Mouse (Mus musculus): ENCODE results near the gene Kcnj10. TPM values are rescaled to one million over a fixed set of nuclear protein-coding genes. Genes with fewer than 3 reads are reported as not detected.

Gene Kcnj10
- 0.03 and 0.04 TPM in 2 replicates for total RNA-seq (2012; rRNA removed)
- polyA plus RNA-seq (2012; ENCODE audit: insufficient read depth in 1 of 2, insufficient read length in 2 of 2, low read depth in 1 of 2, low replicate concordance in 2 of 2, missing spikeins in 1 of 2) = under 1 TPM in 1 of 2 experiments, not detected in 1; 0.72 TPM

DNA sequence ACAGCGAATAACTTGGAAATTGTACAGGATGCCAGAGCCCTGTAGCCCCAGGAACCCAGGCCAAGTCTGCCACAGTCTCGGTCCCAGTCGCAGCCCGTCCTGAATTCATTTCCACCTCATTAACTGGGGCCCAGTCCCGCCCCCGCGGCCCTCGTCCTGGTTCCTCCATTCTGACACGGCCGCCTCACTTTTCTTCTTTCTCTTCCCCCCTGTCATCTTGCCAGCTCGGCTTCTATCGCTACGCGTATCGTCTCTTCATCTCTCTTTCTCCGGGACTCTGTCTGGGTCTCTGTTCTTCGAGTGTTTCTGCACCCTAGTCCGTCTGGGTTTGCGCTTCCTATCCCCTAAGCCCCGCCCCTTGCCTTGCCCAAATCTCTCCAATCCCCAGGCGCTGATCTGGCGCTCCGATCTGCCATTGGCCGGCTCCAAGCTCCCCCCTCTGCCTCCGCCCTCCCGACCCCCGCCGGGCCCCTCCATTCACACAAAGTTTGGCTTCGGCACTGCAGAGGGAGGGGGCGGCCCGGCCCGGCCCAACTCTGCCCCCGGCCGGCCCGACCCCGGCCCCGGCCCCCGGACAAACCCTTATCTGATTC lies at the start of gene Kcnj10:
TSS of gene Kcnj10 (plus strand) at position 482 of the 593 bp plus-strand sequence.
- Histone ChIP-seq H3K27me3 (ENCODE audit: control insufficient read depth in 1 of 2, insufficient read depth in 2 of 2, low read length in 2 of 2) (peaks cover 3 to 4% of the 10 kb centered on the region in 2 experiments; a peak in 3 of 4 replicates), H3K4me1 (ENCODE audit: control insufficient read depth in 1 of 2, insufficient read depth in 2 of 2, low read length in 2 of 2) (peaks cover 0 to 12% of the 10 kb centered on the region in 2 experiments; a peak in 2 of 4 replicates), H3K36me3 (ENCODE audit: control insufficient read depth in 1 of 2, insufficient read depth in 2 of 2, low read length in 2 of 2) (peaks cover 0 to 6% of the 10 kb centered on the region in 2 experiments; a peak in 1 of 4 replicates), H3K9me3 (replicated peaks; ENCODE audit: insufficient read depth, low read length) (no peaks in the 10 kb centered on the region), H3K9ac (ENCODE audit: control insufficient read depth, low read depth, low read length, poor library complexity, severe bottlenecking) (peak within 1 kb of the TSS; percentile 41), H3K79me2 (ENCODE audit: control insufficient read depth, insufficient read depth, low read length, poor library complexity) (no peaks in the 10 kb centered on the region), H3K27ac (ENCODE audit: control insufficient read depth, low read depth, low read length) (no peak within 1 kb of the TSS; the same call in 1 of the 2 replicates), H3K4me3 (ENCODE audit: control insufficient read depth in 1 of 2, insufficient read depth in 1 of 2, low read depth in 2 of 2, low read length in 2 of 2) (peak within 1 kb of the TSS; percentile 47 to 56)
- peak; percentile 93 for DNase-seq (ENCODE audit: low read depth, low spot score)
- TF ChIP-seq MAZ (IDR thresholded peaks at IDR 0.05; ENCODE audit: low read depth, low read length) (peak; percentile 80; the same call in 1 of the 2 replicates), POLR2A (IDR thresholded peaks at IDR 0.05; ENCODE audit: control insufficient read depth in 1 of 2, insufficient read depth in 1 of 2, low read depth in 1 of 2, low read length in 2 of 2, poor library complexity in 1 of 2) (peak in 1 of 2 experiments; percentile 53; a peak in 2 of 4 replicates), TBP (IDR thresholded peaks at IDR 0.05; ENCODE audit: low read depth, low read length) (no peak), ELF1 (IDR thresholded peaks at IDR 0.05; ENCODE audit: low read depth, low read length) (peak; percentile 57; the same call in 1 of the 2 replicates), MAX (IDR thresholded peaks at IDR 0.05; ENCODE audit: low read length) (peak; percentile 53; the same call in 1 of the 2 replicates)

DNA sequence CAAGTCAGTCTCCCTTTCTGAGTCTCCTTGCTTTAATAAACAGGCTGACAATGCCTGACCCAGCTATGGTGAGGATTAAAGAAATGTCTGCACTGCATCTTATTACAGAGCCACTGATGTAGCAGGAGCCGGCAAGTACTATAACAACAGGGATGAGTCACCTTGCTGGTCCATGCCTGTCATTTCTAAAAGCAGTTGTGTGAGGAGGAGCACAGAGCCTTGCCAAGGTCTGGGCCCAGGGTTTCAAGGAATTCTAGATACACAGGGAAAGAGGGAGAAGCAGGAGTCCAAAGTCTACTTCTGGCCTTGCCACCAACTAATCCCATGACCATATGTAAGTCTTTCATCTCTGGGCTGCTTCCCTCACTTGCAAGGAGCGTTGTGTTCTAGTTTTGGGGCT lies 48.1 kb upstream of the Kcnj10 start:
- H3K9me3 ChIP-seq (replicated peaks; ENCODE audit: insufficient read depth, low read length) = no peaks in the 10 kb centered on the region
- peaks cover 0 to 7% of the 10 kb centered on the region in 2 experiments; a peak in 1 of 4 replicates for H3K36me3 ChIP-seq (ENCODE audit: control insufficient read depth in 1 of 2, insufficient read depth in 2 of 2, low read length in 2 of 2)
- DNase-seq (ENCODE audit: low read depth, low spot score) = no peak
- H3K27ac ChIP-seq (ENCODE audit: control insufficient read depth, low read depth, low read length) = no peak overlapping the region
- peaks cover 0 to 8% of the 10 kb centered on the region in 2 experiments; a peak in 2 of 4 replicates for H3K4me1 ChIP-seq (ENCODE audit: control insufficient read depth in 1 of 2, insufficient read depth in 2 of 2, low read length in 2 of 2)
- no peak overlapping the region for H3K9ac ChIP-seq (ENCODE audit: control insufficient read depth, low read depth, low read length, poor library complexity, severe bottlenecking)
- peaks cover 9 to 21% of the 10 kb centered on the region in 2 experiments for H3K27me3 ChIP-seq (ENCODE audit: control insufficient read depth in 1 of 2, insufficient read depth in 2 of 2, low read length in 2 of 2)
- H3K4me3 ChIP-seq (ENCODE audit: control insufficient read depth in 1 of 2, insufficient read depth in 1 of 2, low read depth in 2 of 2, low read length in 2 of 2) = no peak overlapping the region
- H3K79me2 ChIP-seq (ENCODE audit: control insufficient read depth, insufficient read depth, low read length, poor library complexity) = no peaks in the 10 kb centered on the region
- TF ChIP-seq ZKSCAN1 (IDR thresholded peaks at IDR 0.05; ENCODE audit: low read depth, low read length) (no peak), MAFK (IDR thresholded peaks at IDR 0.05; ENCODE audit: borderline replicate concordance, low read depth, low read length) (no peak), ETS1 (IDR thresholded peaks at IDR 0.05; ENCODE audit: low read depth, low read length) (no peak), POLR2A (IDR thresholded peaks at IDR 0.05; ENCODE audit: control insufficient read depth in 1 of 2, insufficient read depth in 1 of 2, low read depth in 1 of 2, low read length in 2 of 2, poor library complexity in 1 of 2) (no peak), MAX (IDR thresholded peaks at IDR 0.05; ENCODE audit: low read length) (no peak), ZC3H11A (IDR thresholded peaks at IDR 0.05; ENCODE audit: low read depth, low read length) (no peak), CTCF (IDR thresholded peaks at IDR 0.05 in 2 of 3, conservative IDR thresholded peaks at IDR 0.05 in 1 of 3; ENCODE audit: control insufficient read depth in 1 of 3, insufficient read depth in 1 of 3, low read depth in 2 of 3, low read length in 3 of 3, poor library complexity in 1 of 3, severe bottlenecking in 1 of 3) (no peak), NRF1 (IDR thresholded peaks at IDR 0.05; ENCODE audit: insufficient read depth, low read depth, low read length, poor library complexity, severe bottlenecking) (no peak), KAT2A (conservative IDR thresholded peaks at IDR 0.05; ENCODE audit: low read depth, low read length) (no peak), ELF1 (IDR thresholded peaks at IDR 0.05; ENCODE audit: low read depth, low read length) (no peak), CHD1 (IDR thresholded peaks at IDR 0.05; ENCODE audit: low read depth, low read length) (no peak)
